Mouse (Mus musculus): ENCODE data around the gene Cyb561d2. TPM values are rescaled to one million over a fixed set of nuclear protein-coding genes. Genes with fewer than 3 reads are reported as not detected.

The Cyb561d2 gene
- polyA plus RNA-seq, 1 experiment from 2014 or later, result 24.7 TPM

DNA sequence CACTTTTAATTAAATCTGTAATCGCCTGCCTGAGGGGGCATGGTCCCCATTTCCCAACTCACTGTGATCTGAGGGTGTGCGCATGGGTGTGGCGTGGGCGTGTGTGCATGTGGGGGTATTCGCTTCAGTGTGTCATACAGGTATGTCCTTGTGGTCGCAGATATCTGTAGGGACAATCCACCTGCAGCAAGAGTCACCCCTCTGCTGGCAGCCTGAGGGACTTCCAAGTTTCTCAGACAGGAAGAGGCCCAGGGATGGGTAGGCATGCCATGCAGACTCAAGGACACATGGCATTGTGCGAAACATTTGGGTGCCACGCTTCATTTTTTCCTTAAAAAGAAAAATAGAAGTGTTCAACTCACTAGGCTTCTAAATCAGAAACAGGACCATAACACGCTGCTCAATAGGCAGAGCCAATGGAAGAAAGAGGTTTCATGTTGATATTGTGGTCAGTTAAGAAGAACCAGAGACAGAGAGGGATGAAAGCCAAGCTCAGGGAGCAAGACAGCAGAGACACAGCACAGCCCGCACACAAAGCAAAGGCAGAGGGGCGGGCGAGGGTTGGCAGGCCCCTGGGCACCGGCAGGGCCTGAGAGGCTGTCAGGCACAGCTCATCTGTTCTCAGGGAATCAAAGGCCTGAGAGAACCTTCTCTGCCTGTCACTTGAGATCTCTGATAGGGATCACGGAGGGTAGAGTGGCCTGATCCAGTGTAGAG lies 31.5 kb downstream of the Cyb561d2 start:
- Histone ChIP-seq H3K27me3 (replicated peaks; ENCODE audit: control insufficient read depth, insufficient read depth, low read length) (no peaks in the 10 kb centered on the region; the same call in 1 of the 2 replicates), H3K4me3 (ENCODE audit: low read depth, low read length) (no peak overlapping the region), H3K27ac (replicated peaks; ENCODE audit: low read depth, low read length) (peak overlapping the region; percentile 39; the same call in 1 of the 2 replicates), H3K4me2 (ENCODE audit: low read depth, low read length) (no peak overlapping the region), H3K4me1 (ENCODE audit: control insufficient read depth, insufficient read depth, low read length) (peaks cover 33% of the 10 kb centered on the region), H3K9me3 (ENCODE audit: control insufficient read depth, low read length) (no peaks in the 10 kb centered on the region), H3K36me3 (ENCODE audit: control insufficient read depth, insufficient read depth, low read length) (no peaks in the 10 kb centered on the region), H3K9ac (ENCODE audit: low read depth, low read length) (no peak overlapping the region)
- DNase-seq (ENCODE audit: low spot score) (peak; percentile 57), ATAC-seq (ENCODE audit: low read depth) (0 out of 2 replicates have a peak, but pooled peaks have one; percentile 3)
- WGBS, result 61% methylated on average over 14 of the region's 14 CpGs

GRCm38 (mm10) chr9:107508266-107508665 lies 33.7 kb downstream of the Cyb561d2 start:
- H3K4me1 ChIP-seq (ENCODE audit: control insufficient read depth, insufficient read depth, low read length), result peaks cover 36% of the 10 kb centered on the region
- H3K27ac ChIP-seq (replicated peaks; ENCODE audit: low read depth, low read length), result no peak overlapping the region
- no peaks in the 10 kb centered on the region for H3K36me3 ChIP-seq (ENCODE audit: control insufficient read depth, insufficient read depth, low read length)
- H3K9me3 ChIP-seq (ENCODE audit: control insufficient read depth, low read length), result no peaks in the 10 kb centered on the region
- H3K9ac ChIP-seq (ENCODE audit: low read depth, low read length), result no peak overlapping the region
- H3K4me2 ChIP-seq (ENCODE audit: low read depth, low read length), result no peak overlapping the region
- no peaks in the 10 kb centered on the region; the same call in 1 of the 2 replicates for H3K27me3 ChIP-seq (replicated peaks; ENCODE audit: control insufficient read depth, insufficient read depth, low read length)
- 0 out of 2 replicates have a peak, but pooled peaks have one; percentile 17 for ATAC-seq (ENCODE audit: low read depth)
- no peak overlapping the region for H3K4me3 ChIP-seq (ENCODE audit: low read depth, low read length)
- DNase-seq (ENCODE audit: low spot score), result peak; percentile 20
- 50% methylated on average over 10 of the region's 10 CpGs for WGBS

GRCm38 (mm10) chr9:107504662-107505537 lies 37.1 kb downstream of the Cyb561d2 start:
- Histone ChIP-seq H3K27me3 (replicated peaks; ENCODE audit: control insufficient read depth, insufficient read depth, low read length) (no peaks in the 10 kb centered on the region), H3K36me3 (ENCODE audit: control insufficient read depth, insufficient read depth, low read length) (no peaks in the 10 kb centered on the region), H3K9me3 (ENCODE audit: control insufficient read depth, low read length) (no peaks in the 10 kb centered on the region), H3K4me3 (ENCODE audit: low read depth, low read length) (no peak overlapping the region), H3K4me2 (ENCODE audit: low read depth, low read length) (no peak overlapping the region), H3K4me1 (ENCODE audit: control insufficient read depth, insufficient read depth, low read length) (peaks cover 17% of the 10 kb centered on the region), H3K9ac (ENCODE audit: low read depth, low read length) (no peak overlapping the region), H3K27ac (replicated peaks; ENCODE audit: low read depth, low read length) (no peak overlapping the region)
- DNase-seq (ENCODE audit: low spot score) (no peak), ATAC-seq (ENCODE audit: low read depth) (no peak)
- WGBS, result 66% methylated on average over 19 of the region's 19 CpGs

DNA sequence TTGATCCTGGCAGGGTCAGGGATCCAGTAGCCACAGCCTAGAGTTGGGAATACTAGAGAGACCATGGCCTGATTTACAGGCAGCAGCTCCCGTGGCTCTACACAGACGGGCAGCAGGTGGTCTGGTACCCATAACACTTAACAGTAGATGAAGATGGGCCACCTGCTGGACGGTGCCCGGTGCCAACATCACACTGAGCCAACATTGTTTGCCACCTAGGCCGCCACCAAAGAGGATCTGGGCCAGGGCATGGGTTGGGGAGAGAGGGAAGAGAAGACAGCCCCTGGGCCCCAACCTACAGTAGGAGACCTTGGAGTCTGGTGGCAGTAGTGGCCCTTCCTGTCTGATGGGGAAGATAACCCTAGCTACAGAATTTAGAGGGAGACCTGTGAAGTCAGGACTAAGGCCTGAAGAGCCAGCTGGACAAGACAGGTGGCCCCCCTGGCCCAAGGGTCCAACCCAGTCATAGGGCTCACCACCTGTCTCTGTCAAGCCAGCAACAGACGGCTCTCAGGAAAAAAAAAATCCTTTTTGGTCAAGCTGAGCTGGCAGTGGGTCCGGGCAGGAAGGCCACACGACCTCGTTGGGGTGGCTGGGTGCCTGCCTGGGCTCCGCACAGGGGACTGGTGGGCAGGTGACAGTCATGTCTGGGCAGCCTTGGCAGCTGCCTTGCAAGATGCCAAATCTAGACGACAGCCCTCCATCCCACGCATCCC lies 39.7 kb downstream of the Cyb561d2 start:
- Histone ChIP-seq H3K27me3 (replicated peaks; ENCODE audit: control insufficient read depth, insufficient read depth, low read length) (no peaks in the 10 kb centered on the region), H3K9me3 (ENCODE audit: control insufficient read depth, low read length) (no peaks in the 10 kb centered on the region), H3K9ac (ENCODE audit: low read depth, low read length) (no peak overlapping the region), H3K27ac (replicated peaks; ENCODE audit: low read depth, low read length) (no peak overlapping the region), H3K36me3 (ENCODE audit: control insufficient read depth, insufficient read depth, low read length) (no peaks in the 10 kb centered on the region), H3K4me2 (ENCODE audit: low read depth, low read length) (no peak overlapping the region), H3K4me1 (ENCODE audit: control insufficient read depth, insufficient read depth, low read length) (peaks cover 3% of the 10 kb centered on the region; the same call in 1 of the 2 replicates), H3K4me3 (ENCODE audit: low read depth, low read length) (no peak overlapping the region)
- ATAC-seq (ENCODE audit: low read depth) (no peak), DNase-seq (ENCODE audit: low spot score) (no peak)
- 83% methylated on average over 12 of the region's 12 CpGs for WGBS

DNA sequence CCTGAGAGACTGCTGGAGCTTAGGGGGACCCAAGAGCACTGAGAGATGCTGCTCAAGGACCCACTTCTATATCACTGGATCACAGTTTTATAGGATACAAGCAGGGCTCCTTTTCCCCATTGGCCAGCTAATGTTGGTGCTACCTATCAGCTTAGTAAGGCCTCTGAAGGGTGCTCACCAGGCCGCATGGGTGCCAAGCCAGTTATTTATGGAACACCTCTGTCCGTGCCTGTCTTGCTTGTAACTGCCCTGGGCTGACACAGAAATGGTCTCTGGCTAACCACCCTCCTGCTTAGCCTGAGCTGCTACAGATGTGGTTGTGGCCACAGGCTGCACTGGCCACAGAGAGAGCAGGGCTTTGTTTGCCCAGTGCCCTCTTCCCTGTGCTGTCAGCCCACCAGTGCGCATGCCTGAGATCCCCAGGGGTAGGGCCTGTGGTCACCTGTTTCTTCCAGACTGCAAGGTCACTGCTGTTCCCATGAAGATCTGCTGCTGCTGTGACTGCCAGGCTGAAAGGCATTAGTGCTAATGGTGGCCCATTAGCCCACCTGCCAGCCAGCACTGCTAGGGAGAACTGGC lies 41.2 kb downstream of the Cyb561d2 start:
- ATAC-seq (ENCODE audit: low read depth), result no peak
- 82% methylated on average over 2 of the region's 3 CpGs for WGBS
- H3K27me3 ChIP-seq (replicated peaks; ENCODE audit: control insufficient read depth, insufficient read depth, low read length), result no peaks in the 10 kb centered on the region

DNA sequence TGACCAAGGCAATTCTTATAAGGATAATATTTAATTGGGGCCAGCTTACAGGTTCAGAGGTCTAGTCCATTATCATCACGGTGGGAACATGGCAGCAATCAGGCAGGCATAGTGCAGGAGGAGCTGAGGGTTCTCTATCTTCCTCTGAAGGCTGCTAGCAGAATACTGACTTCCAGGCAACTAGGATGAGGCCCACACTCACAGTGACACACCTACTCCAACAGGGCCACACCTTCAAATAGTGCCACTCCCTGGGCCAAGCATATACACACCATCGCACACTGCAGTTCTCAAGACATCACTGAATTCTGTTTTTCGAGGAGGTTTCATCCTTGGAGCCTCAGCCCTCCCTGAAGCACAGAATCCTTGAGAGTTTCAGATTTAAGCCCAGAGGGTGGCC lies 45.6 kb downstream of the Cyb561d2 start:
- Histone ChIP-seq H3K9me3 (ENCODE audit: control insufficient read depth, low read length) (no peaks in the 10 kb centered on the region), H3K36me3 (ENCODE audit: control insufficient read depth, insufficient read depth, low read length) (no peaks in the 10 kb centered on the region), H3K4me1 (ENCODE audit: control insufficient read depth, insufficient read depth, low read length) (peaks cover 5% of the 10 kb centered on the region; the same call in 1 of the 2 replicates), H3K27me3 (replicated peaks; ENCODE audit: control insufficient read depth, insufficient read depth, low read length) (no peaks in the 10 kb centered on the region), H3K4me2 (ENCODE audit: low read depth, low read length) (no peak overlapping the region), H3K27ac (replicated peaks; ENCODE audit: low read depth, low read length) (no peak overlapping the region), H3K9ac (ENCODE audit: low read depth, low read length) (no peak overlapping the region), H3K4me3 (ENCODE audit: low read depth, low read length) (no peak overlapping the region)
- DNase-seq (ENCODE audit: low spot score), result no peak
- no peak for ATAC-seq (ENCODE audit: low read depth)
- 77% methylated on average over 3 of the region's 3 CpGs for WGBS

More for the DNA sequence above, 41.2 kb downstream of the Cyb561d2 start:
- H3K4me1 ChIP-seq (ENCODE audit: control insufficient read depth, insufficient read depth, low read length), result peaks cover 3% of the 10 kb centered on the region; the same call in 1 of the 2 replicates
- no peaks in the 10 kb centered on the region for H3K36me3 ChIP-seq (ENCODE audit: control insufficient read depth, insufficient read depth, low read length)
- no peak overlapping the region for H3K4me2 ChIP-seq (ENCODE audit: low read depth, low read length)
- DNase-seq (ENCODE audit: low spot score), result no peak
- H3K9me3 ChIP-seq (ENCODE audit: control insufficient read depth, low read length), result no peaks in the 10 kb centered on the region
- no peak overlapping the region for H3K27ac ChIP-seq (replicated peaks; ENCODE audit: low read depth, low read length)
- H3K9ac ChIP-seq (ENCODE audit: low read depth, low read length), result no peak overlapping the region
- no peak overlapping the region for H3K4me3 ChIP-seq (ENCODE audit: low read depth, low read length)

DNA sequence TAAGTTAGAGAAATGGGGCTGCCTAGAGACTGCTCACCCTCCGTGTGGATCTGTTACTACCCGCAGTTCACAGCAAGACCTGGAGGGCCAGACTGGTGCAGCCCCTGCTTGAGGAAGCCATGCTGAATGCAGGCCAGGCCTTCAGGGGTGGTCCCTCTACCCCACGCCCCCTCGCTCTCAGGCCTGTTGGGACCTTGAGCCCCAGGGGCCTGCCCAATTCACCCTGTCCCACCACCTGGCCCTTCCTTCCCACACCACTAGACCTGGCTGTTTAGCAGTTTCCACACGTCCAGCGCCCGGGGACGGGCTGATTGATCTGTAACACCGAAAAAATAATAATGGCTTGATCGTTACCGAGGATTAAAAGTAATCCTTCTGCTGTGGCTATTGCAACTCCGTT lies 47.8 kb downstream of the Cyb561d2 start:
- Histone ChIP-seq H3K9me3 (ENCODE audit: control insufficient read depth, low read length) (no peaks in the 10 kb centered on the region), H3K4me1 (ENCODE audit: control insufficient read depth, insufficient read depth, low read length) (peaks cover 5% of the 10 kb centered on the region; the same call in 1 of the 2 replicates), H3K9ac (ENCODE audit: low read depth, low read length) (no peak overlapping the region; the same call in 1 of the 2 replicates), H3K36me3 (ENCODE audit: control insufficient read depth, insufficient read depth, low read length) (no peaks in the 10 kb centered on the region), H3K4me3 (ENCODE audit: low read depth, low read length) (no peak overlapping the region), H3K27me3 (replicated peaks; ENCODE audit: control insufficient read depth, insufficient read depth, low read length) (no peaks in the 10 kb centered on the region), H3K4me2 (ENCODE audit: low read depth, low read length) (no peak overlapping the region), H3K27ac (replicated peaks; ENCODE audit: low read depth, low read length) (no peak overlapping the region)
- ATAC-seq (ENCODE audit: low read depth) (no peak), DNase-seq (ENCODE audit: low spot score) (no peak)
- WGBS, result 74% methylated on average over 8 of the region's 12 CpGs

DNA sequence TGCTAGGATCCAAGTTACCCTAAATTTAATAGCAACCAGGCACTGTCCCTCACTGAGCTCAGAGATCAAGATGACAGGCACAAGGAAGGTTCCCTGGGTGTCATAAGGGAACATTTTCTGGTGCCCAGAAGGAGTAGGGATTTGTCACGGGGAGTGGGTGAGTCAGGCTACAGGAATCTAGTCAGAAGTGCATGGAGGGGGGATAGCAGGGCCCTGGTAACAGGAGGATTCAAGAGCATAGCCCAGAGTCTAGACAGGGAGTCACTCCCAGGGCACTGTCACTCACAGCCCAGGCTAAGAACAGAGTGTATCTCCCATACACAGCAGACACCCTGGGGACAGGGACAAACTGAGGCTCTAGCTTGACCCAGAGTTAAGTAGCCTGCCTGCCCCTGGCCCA lies 48.5 kb downstream of the Cyb561d2 start:
- Histone ChIP-seq H3K36me3 (ENCODE audit: control insufficient read depth, insufficient read depth, low read length) (no peaks in the 10 kb centered on the region), H3K4me2 (ENCODE audit: low read depth, low read length) (no peak overlapping the region), H3K4me1 (ENCODE audit: control insufficient read depth, insufficient read depth, low read length) (peaks cover 5% of the 10 kb centered on the region; the same call in 1 of the 2 replicates), H3K27ac (replicated peaks; ENCODE audit: low read depth, low read length) (no peak overlapping the region), H3K27me3 (replicated peaks; ENCODE audit: control insufficient read depth, insufficient read depth, low read length) (no peaks in the 10 kb centered on the region), H3K4me3 (ENCODE audit: low read depth, low read length) (no peak overlapping the region), H3K9me3 (ENCODE audit: control insufficient read depth, low read length) (no peaks in the 10 kb centered on the region), H3K9ac (ENCODE audit: low read depth, low read length) (no peak overlapping the region)
- 19% methylated on average over 1 of the region's 1 CpGs for whole genome bisulfite sequencing
- ATAC-seq (ENCODE audit: low read depth) (no peak), DNase-seq (ENCODE audit: low spot score) (no peak)
